13 mouse cellular contexts compared by ENCODE assay signal in genomic region chr10:83992577-83993305, GRCm38 (mm10).
DNase-seq lines count a peak whose midpoint lies in the region; ATAC-seq and TF ChIP-seq lines count a peak whose summit lies in the region.
"Had no signal": no experiment of that assay in that cellular context is flagged by ENCODE, and none has a peak within 500 bp of the region (broad histone marks: within the 10 kb centered on the region; RNA-seq: fewer than 3 reads in every experiment).

No protein-coding gene starts in this region.

- peaks cover 14% of the 10 kb centered on the region for H3K4me1 ChIP-seq in kidney, embryonic 16.5 days (ENCODE audit: insufficient read depth, low read length)
- no peaks in the 10 kb centered on the region for H3K4me1 ChIP-seq in kidney, postnatal 0 days (replicated peaks; ENCODE audit: insufficient read depth, low read length)
- H3K4me1 ChIP-seq in heart, adult 2 months (ENCODE audit: control insufficient read depth, insufficient read depth, low read length) = peaks cover 9% of the 10 kb centered on the region
- H3K4me1 ChIP-seq: forebrain, embryonic 12.5 days; midbrain, embryonic 12.5 days had no signal

- H3K4me3 ChIP-seq in kidney, embryonic 16.5 days (ENCODE audit: low read length) = no peak overlapping the region
- no peak overlapping the region for H3K4me3 ChIP-seq in kidney, postnatal 0 days (replicated peaks; ENCODE audit: low read depth, low read length)
- H3K4me3 ChIP-seq in heart, adult 2 months = no peak overlapping the region
- H3K4me3 ChIP-seq: forebrain, embryonic 12.5 days; left cerebral cortex, adult 2 months; midbrain, embryonic 12.5 days had no signal

- 0 out of 2 replicates have a peak, but pooled peaks have one; percentile 19 for ATAC-seq in kidney, embryonic 16.5 days (ENCODE audit: low FRiP score, low TSS enrichment)
- no peak for ATAC-seq in kidney, postnatal 0 days (replicated peaks; ENCODE audit: low FRiP score, low read depth)
- peak; percentile 59 for ATAC-seq in megakaryocyte, adult 5-6 weeks (ENCODE audit: poor library complexity, severe bottlenecking)

- no peaks in the 10 kb centered on the region for H3K36me3 ChIP-seq in kidney, embryonic 16.5 days (ENCODE audit: insufficient read depth, low read length)
- no peaks in the 10 kb centered on the region for H3K36me3 ChIP-seq in kidney, postnatal 0 days (ENCODE audit: insufficient read depth, low read length)
- H3K36me3 ChIP-seq in heart, adult 2 months (ENCODE audit: control insufficient read depth, insufficient read depth, low read length) = no peaks in the 10 kb centered on the region; the same call in 1 of the 2 replicates
- H3K36me3 ChIP-seq: forebrain, embryonic 12.5 days; midbrain, embryonic 12.5 days had no signal

- WGBS in kidney, embryonic 16.5 days = 48% methylated on average over 11 of the region's 11 CpGs
- 37% methylated on average over 11 of the region's 11 CpGs for WGBS in kidney, postnatal 0 days
- WGBS in heart, adult 2 months = 78% methylated on average over 11 of the region's 11 CpGs

- intact Hi-C loops in heart, adult 2 months (cut with DNase I) = no loop called here

- TF ChIP-seq CTCF in kidney, postnatal 0 days (IDR thresholded peaks at IDR 0.05; ENCODE audit: low read depth) = no peak
- TF ChIP-seq CTCF in heart, adult 2 months (IDR thresholded peaks at IDR 0.05) = no peak

- H3K79me2 ChIP-seq in heart, adult 2 months (replicated peaks; ENCODE audit: control insufficient read depth, insufficient read depth, low read length) = no peaks in the 10 kb centered on the region

- no peak overlapping the region for H3K4me2 ChIP-seq in kidney, embryonic 16.5 days (replicated peaks; ENCODE audit: low read depth, low read length)
- no peak overlapping the region for H3K4me2 ChIP-seq in kidney, postnatal 0 days (ENCODE audit: low read length)
- H3K4me2 ChIP-seq: forebrain, embryonic 12.5 days; midbrain, embryonic 12.5 days had no signal

- no peak for TF ChIP-seq POLR2A in heart, adult 2 months (IDR thresholded peaks at IDR 0.05; ENCODE audit: insufficient read depth, low read depth, low read length)

- no peak overlapping the region for H3K27ac ChIP-seq in kidney, embryonic 16.5 days (ENCODE audit: low read length)
- no peak overlapping the region for H3K27ac ChIP-seq in kidney, postnatal 0 days
- H3K27ac ChIP-seq in heart, adult 2 months = no peak overlapping the region
- H3K27ac ChIP-seq: forebrain, embryonic 12.5 days; left cerebral cortex, adult 2 months; midbrain, embryonic 12.5 days had no signal

- H3K9ac ChIP-seq in kidney, embryonic 16.5 days (replicated peaks; ENCODE audit: low read length) = 0 out of 2 replicates have a peak overlapping the region, but pooled peaks have one; percentile 11
- H3K9ac ChIP-seq in kidney, postnatal 0 days (ENCODE audit: low read depth, low read length) = no peak overlapping the region
- H3K9ac ChIP-seq in heart, adult 2 months (ENCODE audit: low read depth, low read length) = no peak overlapping the region
- H3K9ac ChIP-seq: forebrain, embryonic 12.5 days; midbrain, embryonic 12.5 days had no signal

- H3K27me3 ChIP-seq in kidney, embryonic 16.5 days (ENCODE audit: insufficient read depth, low read length) = no peaks in the 10 kb centered on the region
- no peaks in the 10 kb centered on the region for H3K27me3 ChIP-seq in kidney, postnatal 0 days (ENCODE audit: insufficient read depth, low read length)
- no peaks in the 10 kb centered on the region for H3K27me3 ChIP-seq in heart, adult 2 months (ENCODE audit: control insufficient read depth, insufficient read depth, low read length)
- H3K27me3 ChIP-seq: forebrain, embryonic 12.5 days; midbrain, embryonic 12.5 days had no signal

- DNase-seq in kidney, adult 8-10 months = no peak
- DNase-seq in forelimb bud, embryonic 11.5 days (ENCODE audit: low read depth, low spot score) = peak; percentile 81
- peak; percentile 41 for DNase-seq in kidney, postnatal 0 days (ENCODE audit: low spot score)
- no peak for DNase-seq in retina, embryonic 14.5 days (ENCODE audit: low spot score)
- DNase-seq in adrenal gland, adult 8-10 months = no peak
- no peak for DNase-seq in heart, adult 2 months
- DNase-seq: cerebellum, adult 9-10 months; heart, adult 18-20 months had no signal

- no peak for TF ChIP-seq EP300 in heart, adult 2 months (IDR thresholded peaks at IDR 0.05; ENCODE audit: insufficient read depth, low read depth, low read length)

- H3K9me3 ChIP-seq in kidney, embryonic 16.5 days (ENCODE audit: low read length) = no peaks in the 10 kb centered on the region
- no peaks in the 10 kb centered on the region for H3K9me3 ChIP-seq in kidney, postnatal 0 days (replicated peaks; ENCODE audit: low read length)
- H3K9me3 ChIP-seq: forebrain, embryonic 12.5 days; midbrain, embryonic 12.5 days had no signal

Comparison
In these comparisons a context has a peak if more than half of its experiments do, and no peak if none do; other contexts are left out.
1. DNase-seq: peak in forelimb bud, embryonic 11.5 days (single experiment) and kidney, postnatal 0 days (single experiment); none in kidney, adult 8-10 months (0 of 2), retina, embryonic 14.5 days (single experiment), adrenal gland, adult 8-10 months (single experiment) and heart, adult 2 months (0 of 2).